Mouse (Mus musculus) left cerebral cortex, postnatal 36 days (tissue): ENCODE results near the gene Snx13. TPM values are rescaled to one million over a fixed set of nuclear protein-coding genes. Genes with fewer than 3 reads are reported as not detected.
A peak's percentile ranks its signal among the peaks of the same experiment; 100 is the strongest.

Source experiments
- DNase-seq, 2 experiments: peaks; one replicate each; pipeline ENCODE4 v3.0.0; 2021 to 2022; ENCODE audit warnings: low spot score in 2 of 2, mixed read lengths in 1 of 2
- intact Hi-C: fragments of 180-260 bp; cut with DNase I; formaldehyde crosslinking; loops from one replicate; pipeline ENCODE4 v1.15.1; 2025
- microRNA-seq: library from miRNA; unstranded; fragments of <30 nt; microRNA quantifications from one replicate; pipeline ENCODE4 v1.2.0, GENCODE M21; 2022
- total RNA-seq, 2 experiments: library from RNA; stranded (reverse); gene quantifications; 2 replicates each; pipeline ENCODE4 v1.2.3; 2021

Gene Snx13
- total RNA-seq, 2 experiments from 2014 or later = 59.2 to 63.2 TPM

- no peak for DNase-seq
- intact Hi-C loops = no loop called here
Observed at GRCm38 (mm10) chr12:35175938-35176337, 129.0 kb downstream of the Snx13 start.

- DNase-seq = no peak
- intact Hi-C loops = no loop called here
Observed at GRCm38 (mm10) chr12:35176628-35177027, 129.6 kb downstream of the Snx13 start.

GRCm38 (mm10) chr12:35182675-35183074, 135.7 kb downstream of the Snx13 start:
- peak; percentile 72 to 82 for DNase-seq
- intact Hi-C loops = loop anchor here (2.0 to 10.0 kb wide), 4 partner anchors 168 to 522 kb away; no protein-coding TSS in a partner anchor

- intact Hi-C loops = loop anchor here (5.0 to 10.0 kb wide), 3 partner anchors 169 to 337 kb away; no protein-coding TSS in a partner anchor
- no peak for DNase-seq
Observed at GRCm38 (mm10) chr12:35184261-35184660, 137.3 kb downstream of the Snx13 start.

- DNase-seq = peak; percentile 49 to 74
- intact Hi-C loops = loop anchor here (5.0 kb wide), 1 partner anchor 1805 kb away; no protein-coding TSS in a partner anchor
Observed at GRCm38 (mm10) chr12:35191698-35192425, 144.9 kb downstream of the Snx13 start.

GRCm38 (mm10) chr12:35192426-35192769, 145.4 kb downstream of the Snx13 start:
- no peak for DNase-seq
- intact Hi-C loops = loop anchor here (5.0 kb wide), 1 partner anchor 1805 kb away; no protein-coding TSS in a partner anchor

Small RNA genes within 50 kb of the gene (microRNA-seq; reads per million reads assigned to microRNA genes)
- gene Mir680-3 = not detected

Other genes starting within 250 kb of the Snx13 start
- 10 to 100 TPM; 53.6 to 55.0 TPM for gene Hdac9, start 130.1 kb upstream of the Snx13 start, total RNA-seq
- gene Prps1l1, start 62.4 kb upstream of the Snx13 start, total RNA-seq = not detected